Mouse (Mus musculus): ENCODE data around the gene Il17a. TPM values are rescaled to one million over a fixed set of nuclear protein-coding genes. Genes with fewer than 3 reads are reported as not detected.
"Not testable (repeated sequence)": the region's sequence is repeated elsewhere in the genome, so short reads cannot be mapped to it uniquely, and the experiment has no call there.

Gene Il17a
- polyA plus RNA-seq, 1 experiment: not detected

- H3K4me1 ChIP-seq: no peaks in the 10 kb centered on the region
- no peaks in the 10 kb centered on the region for H3K36me3 ChIP-seq (replicated peaks; ENCODE audit: low read length)
- H3K9me3 ChIP-seq: no peaks in the 10 kb centered on the region
- TF ChIP-seq GATA1 (IDR thresholded peaks at IDR 0.05; ENCODE audit: borderline replicate concordance, low read length) (no peak), FLI1 (IDR thresholded peaks at IDR 0.05; ENCODE audit: low read length) (no peak)
- no peak overlapping the region for H3K4me3 ChIP-seq (replicated peaks)
- no peaks in the 10 kb centered on the region for H3K27me3 ChIP-seq (replicated peaks)
Measured at GRCm38 (mm10) chr1:20738483-20738882, 7.8 kb downstream of the Il17a start.

GRCm38 (mm10) chr1:20740496-20740998, 9.8 kb downstream of the Il17a start:
- Histone ChIP-seq H3K27me3 (replicated peaks) (peaks cover 3% of the 10 kb centered on the region), H3K36me3 (replicated peaks; ENCODE audit: low read length) (no peaks in the 10 kb centered on the region), H3K9me3 (no peaks in the 10 kb centered on the region), H3K4me1 (no peaks in the 10 kb centered on the region), H3K4me3 (replicated peaks) (no peak overlapping the region)
- TF ChIP-seq FLI1 (IDR thresholded peaks at IDR 0.05; ENCODE audit: low read length): no peak
- TF ChIP-seq GATA1 (IDR thresholded peaks at IDR 0.05; ENCODE audit: borderline replicate concordance, low read length): no peak

GRCm38 (mm10) chr1:20754439-20754838, 23.7 kb downstream of the Il17a start:
- Histone ChIP-seq H3K36me3 (replicated peaks; ENCODE audit: low read length) (no peaks in the 10 kb centered on the region), H3K27me3 (replicated peaks) (no peaks in the 10 kb centered on the region), H3K9me3 (peaks cover 6% of the 10 kb centered on the region), H3K4me1 (no peaks in the 10 kb centered on the region), H3K4me3 (replicated peaks) (no peak overlapping the region)
- no peak for TF ChIP-seq GATA1 (IDR thresholded peaks at IDR 0.05; ENCODE audit: borderline replicate concordance, low read length)
- TF ChIP-seq FLI1 (IDR thresholded peaks at IDR 0.05; ENCODE audit: low read length): no peak

- no peak overlapping the region for H3K4me3 ChIP-seq (replicated peaks)
- peaks cover 2% of the 10 kb centered on the region; the same call in 1 of the 2 replicates for H3K9me3 ChIP-seq
- TF ChIP-seq GATA1 (IDR thresholded peaks at IDR 0.05; ENCODE audit: borderline replicate concordance, low read length) (no peak), FLI1 (IDR thresholded peaks at IDR 0.05; ENCODE audit: low read length) (no peak)
- no peaks in the 10 kb centered on the region for H3K27me3 ChIP-seq (replicated peaks)
- H3K4me1 ChIP-seq: no peaks in the 10 kb centered on the region
- H3K36me3 ChIP-seq (replicated peaks; ENCODE audit: low read length): no peaks in the 10 kb centered on the region
Measured at GRCm38 (mm10) chr1:20757586-20757985, 26.9 kb downstream of the Il17a start.

- Histone ChIP-seq H3K4me1 (no peaks in the 10 kb centered on the region), H3K27me3 (replicated peaks) (no peaks in the 10 kb centered on the region), H3K9me3 (peaks cover 2% of the 10 kb centered on the region; the same call in 1 of the 2 replicates), H3K4me3 (replicated peaks) (no peak overlapping the region), H3K36me3 (replicated peaks; ENCODE audit: low read length) (no peaks in the 10 kb centered on the region)
- TF ChIP-seq FLI1 (IDR thresholded peaks at IDR 0.05; ENCODE audit: low read length): no peak
- TF ChIP-seq GATA1 (IDR thresholded peaks at IDR 0.05; ENCODE audit: borderline replicate concordance, low read length): no peak
Measured at GRCm38 (mm10) chr1:20759799-20760198, 29.1 kb downstream of the Il17a start.

- H3K4me3 ChIP-seq (replicated peaks): no peak overlapping the region
- H3K9me3 ChIP-seq: peaks cover 2% of the 10 kb centered on the region; the same call in 1 of the 2 replicates
- no peaks in the 10 kb centered on the region for H3K4me1 ChIP-seq
- H3K27me3 ChIP-seq (replicated peaks): no peaks in the 10 kb centered on the region
- TF ChIP-seq FLI1 (IDR thresholded peaks at IDR 0.05; ENCODE audit: low read length) (no peak), GATA1 (IDR thresholded peaks at IDR 0.05; ENCODE audit: borderline replicate concordance, low read length) (no peak)
- no peaks in the 10 kb centered on the region for H3K36me3 ChIP-seq (replicated peaks; ENCODE audit: low read length)
Measured at GRCm38 (mm10) chr1:20760331-20760730, 29.6 kb downstream of the Il17a start.

GRCm38 (mm10) chr1:20761411-20761810, 30.7 kb downstream of the Il17a start:
- Histone ChIP-seq H3K36me3 (replicated peaks; ENCODE audit: low read length) (no peaks in the 10 kb centered on the region), H3K4me3 (replicated peaks) (no peak overlapping the region), H3K4me1 (no peaks in the 10 kb centered on the region), H3K27me3 (replicated peaks) (no peaks in the 10 kb centered on the region), H3K9me3 (peaks cover 2% of the 10 kb centered on the region; the same call in 1 of the 2 replicates)
- no peak for TF ChIP-seq FLI1 (IDR thresholded peaks at IDR 0.05; ENCODE audit: low read length)
- TF ChIP-seq GATA1 (IDR thresholded peaks at IDR 0.05; ENCODE audit: borderline replicate concordance, low read length): no peak

GRCm38 (mm10) chr1:20766526-20766925, 35.8 kb downstream of the Il17a start:
- no peaks in the 10 kb centered on the region for H3K4me1 ChIP-seq
- peaks cover 2% of the 10 kb centered on the region; the same call in 1 of the 2 replicates for H3K9me3 ChIP-seq
- H3K27me3 ChIP-seq (replicated peaks): no peaks in the 10 kb centered on the region
- TF ChIP-seq GATA1 (IDR thresholded peaks at IDR 0.05; ENCODE audit: borderline replicate concordance, low read length) (no peak), FLI1 (IDR thresholded peaks at IDR 0.05; ENCODE audit: low read length) (no peak)
- H3K4me3 ChIP-seq (replicated peaks): no peak overlapping the region
- no peaks in the 10 kb centered on the region for H3K36me3 ChIP-seq (replicated peaks; ENCODE audit: low read length)

- not testable (repeated sequence) for H3K4me3 ChIP-seq (replicated peaks); H3K4me1 ChIP-seq; H3K27me3 ChIP-seq (replicated peaks)
Measured at GRCm38 (mm10) chr1:20774026-20774730, 43.5 kb downstream of the Il17a start.

GRCm38 (mm10) chr1:20778366-20778765, 47.7 kb downstream of the Il17a start:
- TF ChIP-seq GATA1 (IDR thresholded peaks at IDR 0.05; ENCODE audit: borderline replicate concordance, low read length) (no peak), FLI1 (IDR thresholded peaks at IDR 0.05; ENCODE audit: low read length) (no peak)
- no peaks in the 10 kb centered on the region for H3K4me1 ChIP-seq
- no peaks in the 10 kb centered on the region; the same call in 1 of the 2 replicates for H3K9me3 ChIP-seq
- H3K4me3 ChIP-seq (replicated peaks): no peak overlapping the region
- H3K27me3 ChIP-seq (replicated peaks): no peaks in the 10 kb centered on the region
- H3K36me3 ChIP-seq (replicated peaks; ENCODE audit: low read length): no peaks in the 10 kb centered on the region

More at GRCm38 (mm10) chr1:20774026-20774730, 43.5 kb downstream of the Il17a start:
- not testable (repeated sequence) for H3K9me3 ChIP-seq; H3K36me3 ChIP-seq (replicated peaks; ENCODE audit: low read length)

Other genes starting within 250 kb of the Il17a start
- not detected in 2 replicates for gene Pkhd1, start 112.8 kb upstream of the Il17a start, polyA plus RNA-seq (2012; ENCODE audit: insufficient read depth, low replicate concordance)
- gene Il17f, start 59.7 kb downstream of the Il17a start, polyA plus RNA-seq (2012; ENCODE audit: insufficient read depth, low replicate concordance): not detected in 2 replicates
- gene Mcm3, start 89.4 kb downstream of the Il17a start, polyA plus RNA-seq (2012; ENCODE audit: insufficient read depth, low replicate concordance): 16.5 and 21.6 TPM in 2 replicates
- 0.20 and 1.4 TPM in 2 replicates for gene Paqr8, start 159.7 kb downstream of the Il17a start, polyA plus RNA-seq (2012; ENCODE audit: insufficient read depth, low replicate concordance)
- gene Efhc1, start 220.7 kb downstream of the Il17a start, polyA plus RNA-seq (2012; ENCODE audit: insufficient read depth, low replicate concordance): 0.78 TPM in 1 of 2 replicates, not detected in the other